Mouse (Mus musculus) lung, postnatal 0 days (tissue): ENCODE results near the gene Mpz.

ENCODE experiments used
- CTCF ChIP-seq: IDR thresholded peaks from 2 replicates; pipeline ENCODE4 v1.5.1; 2016; ENCODE audit warnings: antibody characterized with exemption, mild to moderate bottlenecking
- EP300 ChIP-seq: IDR thresholded peaks from 2 replicates; pipeline ENCODE4 v1.6.1; 2016; ENCODE audit warnings: antibody characterized with exemption, mild to moderate bottlenecking, control low read depth

- TF ChIP-seq CTCF (no peak), EP300 (no peak)
These were observed 37.6 kb downstream of the Mpz start for GRCm38 (mm10) chr1:171187851-171188700.
